Mouse (Mus musculus) midbrain, embryonic 14.5 days (tissue): Measurements from ENCODE around the gene Thada. TPM values are rescaled to one million over a fixed set of nuclear protein-coding genes. Genes with fewer than 3 reads are reported as not detected.
A peak's percentile ranks its signal among the peaks of the same experiment; 100 is the strongest.

Experiments
- ATAC-seq: fragments of 200-750 bp; cut with Nextera tagmentation; 2 replicates; pipeline ENCODE4 v1.8.0; 2017; ENCODE audit warnings: moderate number of reproducible peaks, moderate library complexity; ENCODE audit not compliant: low FRiP score, low TSS enrichment
- DNase-seq: peaks from one replicate; pipeline ENCODE4 v3.0.0-alpha.2; 2015
- H3K27ac ChIP-seq: fragments of 300-500 bp; sonication (generic); replicated peaks from 2 replicates; pipeline ENCODE4 v1.5.1; 2014; ENCODE audit warnings: mild to moderate bottlenecking, low read depth, low read length, moderate library complexity
- H3K27me3 ChIP-seq: fragments of 300-500 bp; sonication (generic); 2 replicates; pipeline ENCODE4 v1.6.1; 2014; ENCODE audit warnings: low read length, control low read depth, mixed read lengths; ENCODE audit not compliant: control insufficient read depth, insufficient read depth
- H3K36me3 ChIP-seq: fragments of 300-500 bp; sonication (generic); 2 replicates; pipeline ENCODE4 v1.6.1; 2014; ENCODE audit warnings: low read length, control low read depth; ENCODE audit not compliant: control insufficient read depth, insufficient read depth
- H3K4me1 ChIP-seq: fragments of 300-500 bp; sonication (generic); 2 replicates; pipeline ENCODE4 v1.6.1; 2014; ENCODE audit warnings: mild to moderate bottlenecking, antibody characterized with exemption, low read length, control low read depth; ENCODE audit not compliant: control insufficient read depth, insufficient read depth
- H3K4me2 ChIP-seq: fragments of 300-500 bp; sonication (generic); 2 replicates; pipeline ENCODE4 v1.6.1; 2014; ENCODE audit warnings: mild to moderate bottlenecking, low read length, moderate library complexity
- H3K4me3 ChIP-seq: fragments of 300-500 bp; sonication (generic); replicated peaks from 2 replicates; pipeline ENCODE4 v1.5.1; 2014; ENCODE audit warnings: low read depth, low read length
- H3K9ac ChIP-seq: fragments of 300-500 bp; sonication (generic); replicated peaks from 2 replicates; pipeline ENCODE4 v1.6.1; 2014; ENCODE audit warnings: mild to moderate bottlenecking, low read length, moderate library complexity
- H3K9me3 ChIP-seq: fragments of 300-500 bp; sonication (generic); 2 replicates; pipeline ENCODE4 v1.6.1; 2016; ENCODE audit warnings: low read length, control low read depth, mixed read lengths; ENCODE audit not compliant: control insufficient read depth
- WGBS: fragments of 180-500 bp; shearing (Covaris S2); extraction: QIAGEN DNeasy Blood & Tissue Kit; methylation state at CpG from one replicate; pipeline ENCODE4 v1.1.7; 2014; 5-methylcytosine and 5-hydroxymethylcytosine counted together
- polyA plus RNA-seq: library from polyadenylated mRNA; unstranded; fragments of >200 nt; fragmentation: Nextera tagmentation; extraction: Ambion mirVana; gene quantifications from 2 replicates; pipeline ENCODE4 v1.2.1, GENCODE M21; 2014

The Thada gene
- polyA plus RNA-seq, 1 experiment from 2014 or later, result 9.5 TPM

- no peak overlapping the region for H3K9ac ChIP-seq
- H3K27ac ChIP-seq, result no peak overlapping the region
- ATAC-seq, result no peak
- H3K4me2 ChIP-seq, result no peak overlapping the region
- H3K27me3 ChIP-seq, result no peaks in the 10 kb centered on the region
- peaks cover 11% of the 10 kb centered on the region for H3K4me1 ChIP-seq
- no peaks in the 10 kb centered on the region for H3K36me3 ChIP-seq
- WGBS, result 39% methylated on average over 6 of the region's 6 CpGs
- no peak overlapping the region for H3K4me3 ChIP-seq
- H3K9me3 ChIP-seq, result no peaks in the 10 kb centered on the region
- DNase-seq, result no peak
Measured at GRCm38 (mm10) chr17:84152206-84152975, 313.6 kb downstream of the Thada start.

GRCm38 (mm10) chr17:84151306-84151705, 314.7 kb downstream of the Thada start:
- Histone ChIP-seq H3K9me3 (no peaks in the 10 kb centered on the region), H3K27ac (no peak overlapping the region), H3K9ac (no peak overlapping the region), H3K4me2 (no peak overlapping the region), H3K4me3 (no peak overlapping the region), H3K4me1 (peaks cover 11% of the 10 kb centered on the region), H3K27me3 (no peaks in the 10 kb centered on the region), H3K36me3 (no peaks in the 10 kb centered on the region)
- no peak for ATAC-seq
- 71% methylated on average over 6 of the region's 6 CpGs for WGBS
- no peak for DNase-seq

GRCm38 (mm10) chr17:84150291-84150690, 315.7 kb downstream of the Thada start:
- Histone ChIP-seq H3K4me1 (peaks cover 18% of the 10 kb centered on the region), H3K4me2 (no peak overlapping the region), H3K27me3 (no peaks in the 10 kb centered on the region), H3K36me3 (no peaks in the 10 kb centered on the region), H3K4me3 (no peak overlapping the region), H3K9me3 (no peaks in the 10 kb centered on the region), H3K27ac (no peak overlapping the region), H3K9ac (no peak overlapping the region)
- no peak for ATAC-seq
- DNase-seq, result no peak
- WGBS, result 43% methylated on average over 8 of the region's 8 CpGs

GRCm38 (mm10) chr17:84149566-84149965, 316.4 kb downstream of the Thada start:
- ATAC-seq (no peak), DNase-seq (no peak)
- Histone ChIP-seq H3K4me3 (no peak overlapping the region), H3K27me3 (no peaks in the 10 kb centered on the region), H3K9ac (no peak overlapping the region), H3K27ac (no peak overlapping the region), H3K4me1 (peaks cover 18% of the 10 kb centered on the region), H3K36me3 (no peaks in the 10 kb centered on the region), H3K9me3 (no peaks in the 10 kb centered on the region), H3K4me2 (no peak overlapping the region)
- 30% methylated on average over 5 of the region's 5 CpGs for WGBS

- no peak for ATAC-seq
- no peak overlapping the region for H3K27ac ChIP-seq
- no peaks in the 10 kb centered on the region for H3K9me3 ChIP-seq
- peak; percentile 61 for DNase-seq
- no peak overlapping the region for H3K4me2 ChIP-seq
- WGBS, result 34% methylated on average over 11 of the region's 11 CpGs
- H3K9ac ChIP-seq, result no peak overlapping the region
- H3K4me3 ChIP-seq, result no peak overlapping the region
- H3K4me1 ChIP-seq, result peaks cover 18% of the 10 kb centered on the region
- H3K27me3 ChIP-seq, result no peaks in the 10 kb centered on the region
- no peaks in the 10 kb centered on the region for H3K36me3 ChIP-seq
Measured at GRCm38 (mm10) chr17:84148499-84149484, 317.2 kb downstream of the Thada start.

- H3K4me3 ChIP-seq, result no peak overlapping the region
- ATAC-seq, result no peak
- 51% methylated on average over 11 of the region's 11 CpGs for WGBS
Measured at GRCm38 (mm10) chr17:84147183-84148108, 318.6 kb downstream of the Thada start.

GRCm38 (mm10) chr17:84146458-84147182, 319.4 kb downstream of the Thada start:
- Histone ChIP-seq H3K27ac (no peak overlapping the region), H3K4me1 (peaks cover 18% of the 10 kb centered on the region), H3K9me3 (no peaks in the 10 kb centered on the region), H3K27me3 (no peaks in the 10 kb centered on the region), H3K4me3 (no peak overlapping the region), H3K36me3 (no peaks in the 10 kb centered on the region), H3K4me2 (no peak overlapping the region), H3K9ac (no peak overlapping the region)
- WGBS, result 57% methylated on average over 7 of the region's 7 CpGs
- ATAC-seq (no peak), DNase-seq (no peak)

More at GRCm38 (mm10) chr17:84147183-84148108, 318.6 kb downstream of the Thada start:
- Histone ChIP-seq H3K4me2 (no peak overlapping the region), H3K9ac (no peak overlapping the region), H3K27ac (no peak overlapping the region), H3K9me3 (no peaks in the 10 kb centered on the region), H3K27me3 (no peaks in the 10 kb centered on the region), H3K36me3 (no peaks in the 10 kb centered on the region), H3K4me1 (peaks cover 18% of the 10 kb centered on the region)
- no peak for DNase-seq
